Mouse (Mus musculus): ENCODE measurements around the gene Rtn4rl1. TPM values are rescaled to one million over a fixed set of nuclear protein-coding genes. Genes with fewer than 3 reads are reported as not detected.

The Rtn4rl1 gene
- polyA plus RNA-seq, 1 experiment: 0.02 TPM

GRCm38 (mm10) chr11:75244368-75245275, 51.0 kb downstream of the Rtn4rl1 start:
- no peak for TF ChIP-seq GATA1 (IDR thresholded peaks at IDR 0.05; ENCODE audit: low read length)

- no peak for TF ChIP-seq GATA1 (IDR thresholded peaks at IDR 0.05; ENCODE audit: low read length)
These were observed 52.1 kb downstream of the Rtn4rl1 start for GRCm38 (mm10) chr11:75245372-75246330.

- no peak for TF ChIP-seq GATA1 (IDR thresholded peaks at IDR 0.05; ENCODE audit: low read length)
These were observed 53.0 kb downstream of the Rtn4rl1 start for GRCm38 (mm10) chr11:75246589-75246988.

GRCm38 (mm10) chr11:75247137-75247730, 53.7 kb downstream of the Rtn4rl1 start:
- TF ChIP-seq GATA1 (IDR thresholded peaks at IDR 0.05; ENCODE audit: low read length): no peak

GRCm38 (mm10) chr11:75249588-75249987, 56.0 kb downstream of the Rtn4rl1 start:
- no peak for TF ChIP-seq GATA1 (IDR thresholded peaks at IDR 0.05; ENCODE audit: low read length)

GRCm38 (mm10) chr11:75251006-75251512, 57.5 kb downstream of the Rtn4rl1 start:
- TF ChIP-seq GATA1 (IDR thresholded peaks at IDR 0.05; ENCODE audit: low read length): no peak

DNA sequence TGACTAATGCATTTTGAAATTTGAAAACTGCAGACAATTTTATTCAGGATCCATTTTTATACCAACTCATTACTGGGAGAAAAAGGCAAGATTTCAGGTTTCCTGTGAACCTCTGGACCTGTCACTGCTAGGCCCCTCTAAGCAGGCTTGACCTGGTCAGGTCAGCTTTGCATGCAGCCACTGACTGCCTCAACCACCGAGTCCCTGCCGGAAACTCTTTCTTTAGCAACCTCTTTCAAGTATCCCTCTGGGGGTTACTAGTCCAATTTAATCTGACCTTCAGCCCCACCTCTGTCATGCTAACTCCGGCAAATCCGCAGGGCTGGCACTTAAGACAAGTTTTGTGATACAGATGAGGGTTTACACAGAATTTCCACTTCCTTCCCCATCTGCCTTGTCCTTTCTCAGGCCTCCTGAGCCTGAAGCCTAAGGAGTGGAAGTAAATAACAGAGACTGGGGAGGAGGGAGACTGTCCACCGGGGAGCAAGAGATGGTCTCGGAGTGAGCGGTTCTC, 58.0 kb downstream of the Rtn4rl1 start:
- TF ChIP-seq GATA1 (IDR thresholded peaks at IDR 0.05; ENCODE audit: low read length): no peak

- TF ChIP-seq GATA1 (IDR thresholded peaks at IDR 0.05; ENCODE audit: low read length): no peak
These were observed 60.8 kb downstream of the Rtn4rl1 start for GRCm38 (mm10) chr11:75254252-75254912.

- TF ChIP-seq GATA1 (IDR thresholded peaks at IDR 0.05; ENCODE audit: low read length): no peak
These were observed 61.7 kb downstream of the Rtn4rl1 start for GRCm38 (mm10) chr11:75255330-75255729.

- no peak for TF ChIP-seq GATA1 (IDR thresholded peaks at IDR 0.05; ENCODE audit: low read length)
These were observed 63.6 kb downstream of the Rtn4rl1 start for GRCm38 (mm10) chr11:75257056-75257648.

GRCm38 (mm10) chr11:75259416-75259815, 65.8 kb downstream of the Rtn4rl1 start:
- TF ChIP-seq GATA1 (IDR thresholded peaks at IDR 0.05; ENCODE audit: low read length): no peak

- no peak for TF ChIP-seq GATA1 (IDR thresholded peaks at IDR 0.05; ENCODE audit: low read length)
These were observed 66.5 kb downstream of the Rtn4rl1 start for GRCm38 (mm10) chr11:75259996-75260561.

GRCm38 (mm10) chr11:75261016-75261415, 67.4 kb downstream of the Rtn4rl1 start:
- TF ChIP-seq GATA1 (IDR thresholded peaks at IDR 0.05; ENCODE audit: low read length): no peak

- TF ChIP-seq GATA1 (IDR thresholded peaks at IDR 0.05; ENCODE audit: low read length): no peak
These were observed 68.1 kb downstream of the Rtn4rl1 start for GRCm38 (mm10) chr11:75261730-75262129.
